Mouse (Mus musculus): ENCODE results near the gene Pum1.

Pum1 gene

DNA sequence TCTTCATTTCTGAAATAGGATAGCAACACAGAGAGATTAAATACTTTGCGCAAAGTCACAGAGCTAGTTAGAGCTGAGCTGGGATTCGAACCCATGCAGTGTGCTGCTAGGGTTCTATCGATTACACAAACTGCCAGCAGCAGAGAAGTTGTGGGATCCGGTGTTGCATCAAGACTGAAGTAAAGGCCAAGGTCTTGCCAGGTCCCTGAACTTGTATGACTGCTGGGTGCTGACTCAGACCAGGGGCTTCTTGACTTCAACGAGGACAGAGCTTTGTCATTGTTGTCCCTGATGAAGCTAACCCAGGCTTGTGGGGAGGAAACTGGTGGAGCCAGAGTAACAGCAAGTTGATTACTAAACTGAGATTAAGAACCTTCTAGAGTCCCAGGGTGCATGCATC, 138.1 kb downstream of the Pum1 start:
- in situ Hi-C loops (cut with MboI; ENCODE audit: low pct_unique_long_range_greater_than_20kb in 1 of 2, low sequenced_read_pairs in 2 of 2, unreplicated experiment in 1 of 2): no loop called here

DNA sequence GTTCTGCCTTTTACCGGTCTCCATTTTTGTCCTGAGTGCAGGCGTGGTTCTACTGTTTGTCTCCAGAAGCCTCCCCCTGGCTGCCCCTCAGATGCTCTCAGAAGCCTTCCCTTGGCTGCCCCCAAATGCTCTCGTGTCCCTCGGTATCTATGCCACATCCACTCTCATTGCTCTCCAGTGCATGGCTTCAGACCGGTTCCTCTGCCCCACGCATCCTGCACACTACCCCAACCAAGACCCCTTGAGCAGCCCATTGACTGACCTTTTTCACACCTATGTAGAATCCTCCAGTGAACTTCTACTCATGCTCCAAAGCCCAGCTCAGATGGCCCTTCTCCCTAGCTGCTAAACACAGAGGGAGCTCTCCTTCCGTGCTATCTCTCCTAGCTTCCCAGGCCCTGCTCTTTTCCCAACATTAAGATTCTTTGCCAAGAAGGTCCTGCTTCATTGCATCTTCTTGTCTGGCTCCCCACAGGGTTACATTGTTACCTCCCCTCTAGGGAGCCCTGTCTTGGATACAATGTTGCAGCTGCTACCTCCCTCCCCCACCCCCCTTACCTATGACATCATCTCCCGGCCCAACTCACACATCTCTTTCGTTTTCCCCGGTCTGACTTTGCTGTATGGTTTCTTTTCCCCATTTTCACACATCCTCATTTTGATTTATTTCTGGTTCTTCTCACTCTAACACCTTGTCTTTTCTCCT, 138.7 kb downstream of the Pum1 start:
- in situ Hi-C loops (cut with MboI; ENCODE audit: low pct_unique_long_range_greater_than_20kb in 1 of 2, low sequenced_read_pairs in 2 of 2, unreplicated experiment in 1 of 2): no loop called here

GRCm38 (mm10) chr4:130803591-130803990, 140.5 kb downstream of the Pum1 start:
- in situ Hi-C loops (cut with MboI; ENCODE audit: low pct_unique_long_range_greater_than_20kb in 1 of 2, low sequenced_read_pairs in 2 of 2, unreplicated experiment in 1 of 2): no loop called here

- in situ Hi-C loops (cut with MboI; ENCODE audit: low pct_unique_long_range_greater_than_20kb in 1 of 2, low sequenced_read_pairs in 2 of 2, unreplicated experiment in 1 of 2): no loop called here
Observed at GRCm38 (mm10) chr4:130804292-130804691, 141.2 kb downstream of the Pum1 start.

DNA sequence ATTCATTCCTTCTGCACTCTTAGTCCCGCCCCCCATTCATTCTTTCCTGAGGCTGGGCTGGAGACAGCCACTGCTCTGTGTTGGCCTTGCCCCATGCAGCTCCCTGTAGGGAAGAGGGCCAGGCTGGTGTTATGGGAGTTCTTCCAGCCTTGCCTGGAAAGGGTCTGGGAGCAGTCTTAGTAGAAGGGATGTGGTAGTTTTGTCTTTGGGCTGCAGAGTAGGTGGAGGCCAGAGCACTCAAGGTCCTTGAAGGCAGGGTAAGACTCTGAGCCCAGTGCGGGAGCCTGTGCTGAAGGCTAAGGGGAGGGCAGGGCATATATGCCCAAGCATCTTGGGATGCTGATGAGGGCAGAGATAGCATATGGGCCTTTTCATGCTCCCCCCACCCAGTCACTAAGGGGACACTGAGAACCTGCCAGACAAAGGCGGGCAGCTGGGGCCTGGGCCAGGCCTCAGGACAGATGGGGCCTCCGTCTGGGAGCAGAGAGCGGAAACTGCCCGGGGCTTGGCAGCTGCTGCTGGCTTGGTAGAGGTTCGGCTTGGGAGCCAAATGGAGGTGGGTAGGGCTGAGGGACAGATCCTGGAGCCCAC, 141.7 kb downstream of the Pum1 start:
- in situ Hi-C loops (cut with MboI; ENCODE audit: low pct_unique_long_range_greater_than_20kb in 1 of 2, low sequenced_read_pairs in 2 of 2, unreplicated experiment in 1 of 2): no loop called here

GRCm38 (mm10) chr4:130805746-130806145, 142.6 kb downstream of the Pum1 start:
- in situ Hi-C loops (cut with MboI; ENCODE audit: low pct_unique_long_range_greater_than_20kb in 1 of 2, low sequenced_read_pairs in 2 of 2, unreplicated experiment in 1 of 2): no loop called here

GRCm38 (mm10) chr4:130806746-130807145, 143.6 kb downstream of the Pum1 start:
- in situ Hi-C loops (cut with MboI; ENCODE audit: low pct_unique_long_range_greater_than_20kb in 1 of 2, low sequenced_read_pairs in 2 of 2, unreplicated experiment in 1 of 2): no loop called here

GRCm38 (mm10) chr4:130809784-130810183, 146.7 kb downstream of the Pum1 start:
- in situ Hi-C loops (cut with MboI; ENCODE audit: low pct_unique_long_range_greater_than_20kb in 1 of 2, low sequenced_read_pairs in 2 of 2, unreplicated experiment in 1 of 2): no loop called here

DNA sequence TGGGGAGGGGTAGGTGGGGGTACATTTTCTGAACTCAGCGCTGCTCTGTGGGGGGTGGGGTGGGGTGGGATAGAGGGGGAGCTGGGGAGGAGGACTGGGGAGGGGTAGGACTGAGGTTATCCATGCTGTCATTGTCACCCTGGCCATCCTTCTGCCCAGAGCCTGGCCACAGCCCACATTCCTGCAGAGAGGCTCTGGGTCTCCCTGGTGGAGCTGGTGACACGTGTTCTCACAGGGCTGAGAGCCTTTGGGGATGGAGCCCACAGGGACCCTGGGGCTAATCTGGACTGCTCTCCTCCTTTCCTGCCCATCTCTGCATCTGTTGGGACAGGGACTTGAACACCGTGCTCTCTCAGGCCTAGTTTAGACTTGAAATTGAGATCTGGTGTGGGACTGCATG, 147.7 kb downstream of the Pum1 start:
- in situ Hi-C loops (cut with MboI; ENCODE audit: low pct_unique_long_range_greater_than_20kb in 1 of 2, low sequenced_read_pairs in 2 of 2, unreplicated experiment in 1 of 2): no loop called here

GRCm38 (mm10) chr4:130811385-130811784, 148.3 kb downstream of the Pum1 start:
- in situ Hi-C loops (cut with MboI; ENCODE audit: low pct_unique_long_range_greater_than_20kb in 1 of 2, low sequenced_read_pairs in 2 of 2, unreplicated experiment in 1 of 2): no loop called here

DNA sequence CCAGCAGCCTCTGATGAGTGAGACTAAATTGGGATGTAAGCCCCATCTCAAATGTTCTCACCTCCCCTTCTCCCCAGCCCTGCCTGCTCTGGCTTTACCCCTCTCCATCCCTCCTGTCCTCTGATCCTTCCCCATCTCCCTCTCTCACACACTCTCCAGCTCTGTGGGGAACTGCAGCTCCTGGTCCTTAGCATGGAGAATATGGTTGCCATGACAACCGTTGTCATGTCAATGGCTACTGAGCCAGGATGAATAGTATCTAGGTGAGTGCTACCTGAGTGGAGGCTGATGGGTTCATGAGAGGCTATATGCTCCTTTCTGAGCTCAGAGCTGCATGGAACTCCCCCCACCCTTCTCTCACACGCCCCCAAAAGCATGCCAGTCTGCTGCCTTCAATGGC, 150.8 kb downstream of the Pum1 start:
- in situ Hi-C loops (cut with MboI; ENCODE audit: low pct_unique_long_range_greater_than_20kb in 1 of 2, low sequenced_read_pairs in 2 of 2, unreplicated experiment in 1 of 2): no loop called here

GRCm38 (mm10) chr4:130814742-130815330, 151.7 kb downstream of the Pum1 start:
- in situ Hi-C loops (cut with MboI; ENCODE audit: low pct_unique_long_range_greater_than_20kb in 1 of 2, low sequenced_read_pairs in 2 of 2, unreplicated experiment in 1 of 2): no loop called here

- in situ Hi-C loops (cut with MboI; ENCODE audit: low pct_unique_long_range_greater_than_20kb in 1 of 2, low sequenced_read_pairs in 2 of 2, unreplicated experiment in 1 of 2): no loop called here
Observed at GRCm38 (mm10) chr4:130815860-130816259, 152.7 kb downstream of the Pum1 start.

DNA sequence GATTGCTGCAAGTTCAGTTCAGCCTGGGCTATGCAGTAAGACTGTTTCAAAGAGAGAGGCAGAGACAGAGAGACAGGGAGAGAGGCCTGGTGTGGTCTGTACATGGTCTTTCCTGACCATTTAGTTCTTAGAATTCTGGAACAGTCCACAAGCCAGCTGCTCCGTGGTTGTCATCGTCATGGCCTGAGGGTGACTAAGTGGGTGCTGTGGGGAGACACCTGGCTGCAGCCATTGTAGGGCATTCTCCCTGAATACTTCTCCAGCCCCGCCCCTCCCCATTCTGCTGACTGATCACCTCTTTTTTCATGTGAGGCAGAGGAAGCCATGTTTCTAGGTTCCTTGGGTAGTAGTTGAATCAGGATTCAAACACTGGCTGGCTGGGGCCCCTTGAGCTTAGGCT, 156.7 kb downstream of the Pum1 start:
- in situ Hi-C loops (cut with MboI; ENCODE audit: low pct_unique_long_range_greater_than_20kb in 1 of 2, low sequenced_read_pairs in 2 of 2, unreplicated experiment in 1 of 2): no loop called here

DNA sequence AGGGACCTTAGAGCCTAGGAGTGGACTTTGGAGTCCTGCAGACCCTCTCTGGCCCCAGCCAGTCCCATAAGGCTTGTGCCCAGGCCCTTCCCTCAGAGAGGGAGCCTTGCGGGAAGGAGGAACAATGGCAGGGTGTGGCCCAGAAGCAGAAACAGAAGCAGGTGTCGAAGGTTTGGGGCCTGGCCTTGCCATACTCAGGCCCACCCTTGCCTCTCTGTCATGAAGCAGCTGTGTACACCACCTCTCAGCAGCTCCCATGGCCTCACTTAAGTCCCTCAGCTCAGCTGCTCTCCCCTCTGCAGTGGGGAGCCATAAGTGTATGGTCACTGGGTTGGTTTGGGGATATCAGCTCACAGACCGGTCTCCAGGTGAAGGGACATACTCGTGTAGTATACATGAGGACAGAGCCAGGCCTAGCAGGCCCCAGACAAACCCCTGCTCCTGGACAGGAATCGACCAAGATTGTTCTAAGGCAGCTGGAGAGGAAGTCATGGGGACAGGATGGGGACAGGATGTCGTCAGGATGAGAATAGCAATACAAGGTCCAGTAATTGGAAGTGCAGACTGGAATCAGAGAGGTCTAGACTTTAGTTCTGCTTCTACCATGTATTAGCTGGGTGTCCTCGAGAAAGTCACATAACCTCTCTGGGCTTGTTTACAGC, 157.6 kb downstream of the Pum1 start:
- in situ Hi-C loops (cut with MboI; ENCODE audit: low pct_unique_long_range_greater_than_20kb in 1 of 2, low sequenced_read_pairs in 2 of 2, unreplicated experiment in 1 of 2): no loop called here

GRCm38 (mm10) chr4:130828851-130829673, 165.9 kb downstream of the Pum1 start:
- in situ Hi-C loops (cut with MboI; ENCODE audit: low pct_unique_long_range_greater_than_20kb in 1 of 2, low sequenced_read_pairs in 2 of 2, unreplicated experiment in 1 of 2): no loop called here

Measured in mouse embryonic stem cell (cell line).